Mouse (Mus musculus) embryo, embryonic 10.5 days (tissue): ENCODE measurements at regions not wholly inside any gene's neighbourhood (a gene's known extent, or its start where the extent isn't known, plus 50 kb on each side); places are given as distances from the start of the nearest gene placed in this dataset.

ENCODE experiments used
- DNase-seq: peaks from one replicate; pipeline ENCODE4 v3.0.0-alpha.2; 2015; ENCODE audit warnings: low spot score

DNA sequence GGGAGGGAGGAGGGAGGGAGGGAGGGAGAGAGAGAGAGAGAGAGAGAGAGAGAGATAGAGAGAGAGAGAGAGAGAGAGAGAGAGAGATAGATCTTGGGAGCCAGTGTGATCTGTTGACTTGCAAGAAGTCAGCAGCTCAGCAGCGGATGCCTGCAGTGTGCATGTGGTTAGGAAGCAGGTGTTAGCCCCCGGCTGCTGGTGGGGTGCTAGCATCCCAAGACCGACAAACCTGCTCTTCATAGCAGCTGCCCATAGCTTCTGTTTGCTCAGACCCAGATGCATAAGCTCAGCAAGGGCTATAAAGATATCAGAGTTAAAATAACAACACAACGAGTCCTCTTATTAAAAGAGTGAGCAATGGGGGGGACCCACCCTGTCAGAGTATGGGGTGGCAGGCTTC lies 88.7 kb upstream of the Hdac4 start:
- no peak for DNase-seq

DNA sequence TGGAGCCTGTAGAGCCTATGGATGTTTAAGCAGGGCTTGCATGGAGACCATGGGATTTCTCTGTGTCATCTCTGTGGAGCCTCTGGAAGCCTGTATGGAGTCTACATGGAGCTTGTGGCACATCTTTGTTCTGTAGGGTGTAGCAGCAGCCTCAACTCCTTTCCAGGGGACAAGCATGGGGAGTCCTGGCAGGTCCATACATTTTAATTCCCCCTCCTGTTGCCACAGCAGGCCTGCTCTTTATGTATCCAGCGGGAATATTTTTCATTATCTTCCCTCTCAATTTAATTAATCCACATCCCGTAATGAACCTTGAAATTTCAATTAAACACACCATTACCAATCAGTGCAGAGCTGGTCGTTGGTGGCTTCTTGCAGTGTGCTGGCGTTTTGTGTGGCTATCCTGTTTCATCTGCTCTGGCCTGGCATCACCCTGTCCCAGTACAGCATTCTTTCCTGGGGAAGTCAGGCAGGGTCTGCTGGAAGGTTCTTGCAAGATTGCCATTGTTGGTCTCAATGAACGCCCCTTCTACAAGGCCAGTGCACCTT lies 81.8 kb upstream of the Hdac4 start:
- no peak for DNase-seq

DNA sequence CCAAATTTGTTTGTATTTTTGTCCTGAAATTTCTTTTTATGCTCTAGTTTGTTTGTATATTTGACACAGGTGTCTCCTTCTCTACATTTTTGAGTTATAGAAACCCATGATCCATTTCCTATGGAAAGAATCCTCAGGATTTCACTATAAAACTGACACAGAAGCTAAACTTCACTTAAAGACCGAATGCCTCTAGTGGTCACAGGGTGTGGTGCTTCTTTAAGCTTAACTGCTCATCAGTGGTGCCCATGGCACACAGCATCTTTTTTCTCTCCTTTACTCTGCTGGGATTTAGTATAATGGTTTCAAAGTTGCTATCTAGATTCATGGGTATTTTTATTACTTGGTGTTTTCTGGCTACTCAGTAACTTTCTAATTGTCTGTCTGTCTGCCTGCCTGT lies 79.9 kb upstream of the Hdac4 start:
- no peak for DNase-seq

DNA sequence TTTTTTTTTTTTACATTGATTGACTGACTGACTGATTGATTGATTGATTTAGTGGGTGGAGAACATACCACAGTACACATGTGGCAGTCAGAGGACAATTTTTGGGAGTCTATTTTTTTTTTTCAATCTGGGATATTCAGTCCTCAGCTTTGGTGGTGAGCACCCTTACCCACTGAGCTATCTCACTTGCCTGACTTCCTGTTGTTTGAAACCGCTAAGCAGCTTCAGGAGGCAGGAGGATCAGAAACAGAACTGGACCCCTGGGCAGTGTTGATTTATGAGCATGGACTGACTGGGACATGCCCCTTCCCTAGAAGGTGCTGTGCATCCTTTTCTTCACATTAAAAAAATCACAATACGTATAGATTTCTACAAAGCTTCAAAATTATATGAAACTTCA lies 78.3 kb upstream of the Hdac4 start:
- no peak for DNase-seq

DNA sequence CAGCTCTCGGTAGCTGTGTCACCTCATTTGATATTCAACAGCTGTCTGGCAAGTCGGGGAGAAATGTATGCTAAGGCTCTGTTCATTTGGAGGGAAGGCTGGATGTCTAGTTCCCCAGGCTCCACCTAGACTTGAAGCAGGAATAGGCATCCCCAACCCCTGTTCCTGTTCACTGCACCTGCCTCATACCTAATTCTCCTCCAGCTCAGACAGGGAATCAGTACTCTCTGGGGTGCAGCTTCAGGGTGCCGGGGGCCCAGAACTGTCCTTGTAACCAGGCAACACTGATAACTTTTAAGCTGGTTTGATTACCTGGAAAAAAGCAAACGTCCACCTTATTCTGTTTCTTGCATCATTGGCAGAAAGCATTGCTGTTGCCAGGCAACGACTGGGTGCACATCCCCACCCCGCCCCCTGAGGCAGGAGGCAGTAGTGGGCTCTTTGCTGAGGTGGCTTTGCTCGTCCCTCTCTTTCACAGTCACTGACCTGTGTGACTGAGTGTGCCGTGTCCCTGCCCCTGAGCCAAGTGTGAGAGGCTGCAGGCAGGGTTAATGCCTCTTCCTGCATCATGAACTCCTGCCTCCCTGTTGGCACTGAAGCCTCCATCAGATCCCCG lies 76.3 kb upstream of the Hdac4 start:
- peak; percentile 30 for DNase-seq

DNA sequence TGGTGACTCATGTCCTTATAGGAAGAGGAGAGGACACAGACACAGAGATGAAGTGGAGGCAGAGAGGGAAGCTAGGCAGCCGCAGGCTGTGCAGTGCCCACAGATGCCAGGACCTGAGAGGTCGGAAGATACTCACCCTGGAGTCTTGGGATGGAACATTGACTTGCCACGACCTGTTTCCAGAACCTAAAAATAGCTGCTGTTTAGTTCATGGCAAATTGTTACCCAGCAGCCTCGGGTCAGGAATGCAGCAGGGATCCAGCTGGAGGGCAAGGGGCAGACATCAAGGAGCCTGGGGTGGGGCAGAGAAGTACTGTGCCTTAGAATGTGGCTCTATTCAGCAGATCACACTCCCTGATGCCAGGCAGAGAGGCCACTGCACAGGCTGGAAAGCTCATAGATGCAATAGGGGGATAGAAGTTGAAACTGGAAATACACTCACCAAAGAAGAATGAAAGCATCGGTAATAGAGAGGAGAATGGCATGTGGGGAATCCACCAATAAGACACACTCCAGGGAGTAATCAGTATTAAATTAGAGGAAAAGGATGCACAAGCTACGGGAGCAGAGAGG lies 75.1 kb upstream of the Hdac4 start:
- DNase-seq: peak; percentile 32

DNA sequence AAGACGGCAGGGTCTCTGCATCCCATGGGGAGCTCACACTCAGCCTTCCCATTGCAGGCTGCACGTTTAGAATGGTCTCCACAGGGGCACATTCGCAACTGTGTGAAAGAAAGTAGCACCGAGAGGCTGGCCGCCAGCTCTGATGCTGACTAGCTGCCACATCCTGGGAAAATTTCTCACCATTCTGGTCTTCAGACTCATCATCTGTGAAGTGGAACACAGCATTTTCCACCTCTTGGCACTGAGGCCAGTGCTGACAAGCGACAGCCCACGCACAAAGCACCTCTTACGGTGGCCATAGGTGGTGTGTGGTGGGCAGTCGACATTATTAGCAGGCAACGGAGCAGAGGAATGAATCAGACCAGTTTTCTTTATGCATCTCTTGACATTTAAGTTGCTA lies 74.0 kb upstream of the Hdac4 start:
- no peak for DNase-seq

DNA sequence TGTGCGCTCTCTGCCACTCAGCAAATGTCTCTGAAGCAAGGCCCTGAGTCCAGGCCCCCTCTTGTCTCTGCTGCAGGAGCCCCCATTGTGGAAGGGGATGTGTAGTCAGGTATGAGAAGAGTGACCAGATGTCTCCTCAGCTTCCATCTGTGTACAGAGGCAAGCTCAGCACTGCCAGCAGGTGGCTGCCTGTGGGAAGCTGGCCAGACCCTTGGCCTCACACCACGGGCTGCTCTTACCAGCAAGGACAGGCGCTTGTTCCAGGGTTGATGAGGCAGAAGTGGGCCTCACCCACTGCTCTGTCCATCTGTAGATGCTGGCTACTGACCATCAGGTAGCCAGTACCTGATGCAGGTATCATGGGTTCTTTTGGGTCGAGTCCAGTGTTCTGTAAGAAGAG lies 69.4 kb upstream of the Hdac4 start:
- DNase-seq: no peak

DNA sequence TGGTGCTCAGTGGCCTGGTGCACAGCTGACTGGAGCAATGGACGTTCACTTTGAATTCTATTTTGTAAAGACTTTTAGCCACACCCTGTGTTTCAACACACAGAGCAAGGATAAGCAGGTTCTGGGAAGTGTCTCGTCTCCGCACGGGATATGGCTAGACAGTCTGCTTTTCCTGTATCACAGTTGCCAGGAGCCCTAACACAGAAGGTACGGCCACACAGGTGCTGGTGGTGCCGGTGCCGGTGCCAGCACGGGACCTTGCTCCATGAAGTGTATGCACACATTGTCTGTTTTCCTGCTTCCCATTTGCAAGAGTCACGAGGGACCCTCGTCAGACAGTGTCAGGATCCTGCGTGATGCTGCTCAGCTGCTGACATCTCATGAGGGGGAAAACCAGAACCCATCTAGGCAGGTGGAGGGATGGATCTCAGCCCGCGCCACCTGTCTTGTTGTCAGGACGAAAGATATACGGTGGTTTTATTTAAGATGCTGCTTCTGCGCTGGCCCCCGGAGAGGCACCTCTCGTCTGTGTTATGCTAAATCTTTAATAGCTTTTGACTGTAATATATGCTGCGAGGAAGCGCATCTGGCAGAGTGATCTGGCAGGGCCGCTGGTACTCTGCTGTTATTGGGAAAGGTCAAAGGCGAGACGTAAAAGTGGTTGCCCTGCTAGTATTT lies 64.4 kb upstream of the Hdac4 start:
- DNase-seq: no peak

DNA sequence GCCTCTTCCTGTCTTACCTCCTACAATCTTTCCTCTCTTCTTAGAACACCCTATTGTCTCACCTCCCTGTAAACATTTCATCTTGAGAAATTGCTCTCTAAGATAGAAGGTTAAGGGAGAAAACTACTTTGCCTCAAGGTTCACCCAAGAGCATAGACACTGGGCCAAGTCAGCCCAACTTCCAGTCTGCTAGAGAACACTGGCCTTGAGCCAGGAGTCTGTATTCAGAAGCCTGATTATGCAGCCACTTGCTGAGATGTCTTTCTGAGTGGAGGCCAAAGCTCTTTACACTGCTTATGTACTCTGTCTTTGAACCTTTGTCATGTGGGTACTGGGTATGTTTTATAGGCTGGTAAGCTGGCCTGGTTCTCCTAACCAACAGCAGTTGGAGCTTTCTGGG lies 62.5 kb upstream of the Hdac4 start:
- no peak for DNase-seq

DNA sequence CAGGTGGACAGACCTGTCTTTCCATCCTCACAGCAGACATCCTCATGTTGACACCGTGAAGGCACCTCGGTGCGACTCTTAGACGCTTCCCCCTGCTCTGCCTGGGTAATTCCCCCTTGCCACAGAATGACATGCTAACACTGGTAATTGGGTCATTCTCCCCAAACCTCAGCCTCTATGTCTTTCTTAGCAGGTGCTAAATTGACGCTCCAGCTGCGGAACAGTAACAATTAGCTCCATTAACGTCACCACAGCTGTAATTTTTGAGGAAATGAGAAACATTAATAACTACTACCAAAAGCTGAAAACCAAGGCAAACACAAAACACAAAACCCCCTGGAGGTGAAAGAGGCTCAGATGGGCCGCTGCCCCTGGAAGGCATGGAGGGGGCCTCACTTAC lies 57.6 kb upstream of the Hdac4 start:
- DNase-seq: no peak

DNA sequence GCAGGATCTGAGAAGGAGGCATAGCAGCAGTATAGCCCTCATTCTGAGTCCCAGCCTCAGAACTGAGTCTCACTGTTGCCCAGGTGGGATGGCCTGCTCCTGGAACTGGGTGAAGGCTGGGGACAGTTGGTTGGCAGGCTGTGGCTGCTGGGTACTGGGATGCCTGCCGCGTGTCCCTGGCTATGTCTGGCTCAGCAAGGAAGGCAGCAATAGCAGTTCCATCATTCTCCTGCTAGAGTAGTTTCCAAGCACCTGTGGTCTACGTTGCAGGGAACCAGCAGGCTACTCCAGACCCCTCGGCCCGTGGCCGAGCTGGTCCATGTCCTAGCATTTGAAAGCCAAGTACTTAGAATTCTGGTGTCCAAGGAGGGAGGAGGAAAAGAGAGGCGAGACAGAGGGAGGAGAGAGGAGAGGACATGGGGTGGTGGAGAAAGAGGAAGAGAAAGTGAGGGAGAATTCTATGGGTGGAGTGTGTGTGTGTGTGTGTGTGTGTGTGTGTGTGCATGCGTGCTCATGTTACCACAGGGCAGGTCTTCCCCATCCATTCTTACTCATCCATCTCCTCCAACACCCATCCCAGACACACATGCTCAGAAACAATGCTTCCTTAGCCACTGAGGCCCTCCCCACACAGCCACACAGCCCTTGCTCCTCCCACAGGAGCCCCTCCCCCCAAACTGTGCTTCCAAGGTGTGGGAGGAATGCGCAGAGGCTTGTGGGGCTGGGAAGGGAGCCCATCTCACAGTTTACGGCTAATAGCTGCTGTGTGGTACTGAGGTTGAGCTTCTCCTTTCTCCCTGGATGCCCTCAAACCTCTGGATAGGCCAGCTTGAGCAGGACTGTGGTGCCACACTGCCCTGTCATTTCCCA lies 55.3 kb upstream of the Hdac4 start:
- no peak for DNase-seq
